Mouse (Mus musculus) spleen, adult 10 weeks (tissue): Measurements from ENCODE around the gene 1810037I17Rik. TPM values are rescaled to one million over a fixed set of nuclear protein-coding genes. Genes with fewer than 3 reads are reported as not detected.

ENCODE experiments used
- polyA plus RNA-seq: library from polyadenylated mRNA; stranded (reverse); fragments of 350-450 nt; fragmentation: Illumina TruSeq; extraction: RNeasy Lipid Tissue Mini Kit (QIAGEN cat#74804); gene quantifications from one replicate; pipeline ENCODE4 v1.2.3, GENCODE M21; 2015; ENCODE audit warnings: low replicate concordance; ENCODE audit not compliant: insufficient read depth

Gene 1810037I17Rik
- 43.1 TPM for polyA plus RNA-seq

DNA sequence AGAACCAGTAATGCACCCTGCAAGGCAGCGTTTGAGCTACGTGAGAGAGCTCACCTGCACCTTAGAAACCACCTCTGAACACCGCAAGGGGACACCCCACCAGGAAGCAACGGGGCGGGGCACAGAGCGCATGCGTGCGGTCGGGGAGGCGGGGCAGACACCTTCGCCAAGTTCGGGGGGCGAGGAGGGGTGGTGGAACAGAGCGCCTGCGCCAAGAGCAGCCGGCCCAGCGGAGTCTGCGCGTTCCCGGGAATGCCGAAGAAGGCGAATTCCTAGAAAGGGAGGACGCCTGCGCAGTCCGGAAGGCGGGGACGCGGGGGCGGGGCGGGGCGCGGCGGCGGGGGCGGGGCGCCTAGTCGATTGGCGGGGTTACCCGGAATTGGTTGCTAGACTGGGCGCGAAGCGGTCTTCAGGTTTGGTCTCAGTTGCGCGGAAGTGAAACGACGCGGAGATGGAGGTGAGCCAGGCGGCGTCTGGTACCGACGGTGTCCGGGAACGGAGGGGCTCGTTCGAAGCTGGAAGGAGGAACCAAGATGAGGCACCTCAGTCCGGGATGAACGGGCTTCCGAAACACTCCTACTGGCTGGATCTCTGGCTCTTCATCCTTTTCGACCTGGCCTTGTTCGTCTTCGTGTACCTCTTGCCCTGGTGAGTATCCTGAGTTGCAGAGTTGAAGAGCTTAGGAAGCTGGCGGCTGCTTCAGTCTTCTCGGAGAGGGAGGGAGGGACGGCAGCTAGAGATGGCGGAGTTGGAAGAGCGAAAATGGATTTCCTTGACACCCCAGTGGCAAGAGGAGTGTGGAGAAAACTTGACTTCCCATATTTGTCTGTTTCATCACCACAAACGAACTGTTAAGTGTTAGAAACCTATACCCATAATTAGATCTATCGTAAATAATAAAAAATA, at the start of gene 1810037I17Rik:
TSS of gene 1810037I17Rik (plus strand) at position 195 of the 906 bp plus-strand sequence.

DNA sequence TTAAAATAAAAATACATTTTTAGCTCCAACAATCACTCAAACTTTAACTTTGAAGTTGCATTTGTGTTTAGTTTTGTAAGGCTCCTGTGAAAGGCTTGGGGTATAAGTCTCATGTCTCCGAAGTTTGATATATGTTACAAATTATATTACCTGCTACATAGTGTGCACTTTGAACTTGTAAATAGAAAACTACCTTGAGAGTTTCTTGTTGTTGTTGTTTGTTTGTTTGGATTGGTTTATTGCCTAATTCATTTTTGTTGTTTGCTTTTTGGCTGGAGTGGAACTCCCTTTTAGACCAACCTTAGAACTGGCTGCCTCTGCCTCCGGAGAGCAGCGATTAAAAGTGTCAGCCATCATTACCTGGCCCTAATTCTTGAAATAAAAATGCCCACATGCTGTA, 29.2 kb upstream of the 1810037I17Rik start, which contains the start of gene Fabp2:
TSS of gene Fabp2 (plus strand) at position 301 of the 400 bp plus-strand sequence.

DNA sequence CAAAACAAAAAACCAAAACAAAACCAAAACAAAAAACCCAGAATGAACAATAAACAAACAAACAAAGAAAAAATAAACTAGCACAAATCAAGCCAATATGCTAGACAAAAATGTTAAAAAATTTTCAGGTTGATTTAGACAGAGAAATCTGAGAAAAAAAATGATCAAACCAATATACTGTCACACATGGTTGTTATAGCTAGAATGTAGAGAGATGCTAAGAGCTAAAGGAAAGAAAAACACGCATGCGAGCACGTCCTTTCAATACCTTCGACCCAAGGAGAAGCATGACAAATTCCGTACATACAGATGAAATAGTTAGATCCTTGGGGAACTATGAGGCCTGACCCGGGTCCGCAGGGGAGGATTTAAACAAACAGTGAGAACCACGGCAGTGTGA, 4.7 kb upstream of the 1810037I17Rik start, which contains the start of gene Gm10959:
TSS of gene Gm10959 (minus strand) at position 101 of the 400 bp plus-strand sequence.

Other genes with a start within 250 kb of the 1810037I17Rik start
- gene Pde5a, start 195.3 kb upstream of the 1810037I17Rik start, polyA plus RNA-seq: 4.1 TPM
- not detected for gene Fabp2, start 29.1 kb upstream of the 1810037I17Rik start, polyA plus RNA-seq
- gene Gm10959, start 4.8 kb upstream of the 1810037I17Rik start, polyA plus RNA-seq: not detected
- 12.0 TPM for gene Usp53, start 60.3 kb downstream of the 1810037I17Rik start, polyA plus RNA-seq
- not detected for gene Myoz2, start 110.8 kb downstream of the 1810037I17Rik start, polyA plus RNA-seq